Mouse (Mus musculus) embryonic facial prominence, embryonic 15.5 days (tissue): ENCODE data around the gene Ldlrad2. TPM values are rescaled to one million over a fixed set of nuclear protein-coding genes. Genes with fewer than 3 reads are reported as not detected.
"Not testable (repeated sequence)": the region's sequence is repeated elsewhere in the genome, so short reads cannot be mapped to it uniquely, and the experiment has no call there.

Experiments
- ATAC-seq: fragments of 200-750 bp; cut with Nextera tagmentation; 2 replicates; pipeline ENCODE4 v1.8.0; 2017; ENCODE audit warnings: low read depth, moderate TSS enrichment; ENCODE audit not compliant: insufficient number of reproducible peaks, low FRiP score, low TSS enrichment
- H3K27ac ChIP-seq: fragments of 300-500 bp; sonication (generic); replicated peaks from 2 replicates; pipeline ENCODE4 v1.5.1; 2015; ENCODE audit warnings: mild to moderate bottlenecking, inconsistent platforms
- H3K27me3 ChIP-seq: fragments of 300-500 bp; sonication (generic); 2 replicates; pipeline ENCODE4 v1.6.1; 2015; ENCODE audit warnings: inconsistent platforms
- H3K36me3 ChIP-seq: fragments of 300-500 bp; sonication (generic); 2 replicates; pipeline ENCODE4 v1.6.1; 2015; ENCODE audit warnings: mild to moderate bottlenecking, inconsistent platforms
- H3K4me1 ChIP-seq: fragments of 300-500 bp; sonication (generic); 2 replicates; pipeline ENCODE4 v1.6.1; 2015; ENCODE audit warnings: inconsistent platforms
- H3K4me2 ChIP-seq: fragments of 300-500 bp; sonication (generic); replicated peaks from 2 replicates; pipeline ENCODE4 v1.6.1; 2015; ENCODE audit warnings: mild to moderate bottlenecking, inconsistent platforms
- H3K4me3 ChIP-seq: fragments of 300-500 bp; sonication (generic); replicated peaks from 2 replicates; pipeline ENCODE4 v1.5.1; 2015; ENCODE audit warnings: mild to moderate bottlenecking, inconsistent platforms
- H3K9ac ChIP-seq: fragments of 300-500 bp; sonication (generic); 2 replicates; pipeline ENCODE4 v1.6.1; 2015; ENCODE audit warnings: inconsistent platforms
- H3K9me3 ChIP-seq: fragments of 300-500 bp; sonication (generic); replicated peaks from 2 replicates; pipeline ENCODE4 v1.6.1; 2016; ENCODE audit warnings: inconsistent platforms
- WGBS: fragments of 180-500 bp; shearing (Covaris S2); methylation state at CpG from one replicate; pipeline ENCODE4 v1.1.7; 2015; 5-methylcytosine and 5-hydroxymethylcytosine counted together
- polyA plus RNA-seq: library from polyadenylated mRNA; unstranded; fragments of >200 nt; fragmentation: Nextera tagmentation; extraction: Ambion mirVana; gene quantifications from 2 replicates; pipeline ENCODE4 v1.2.1, GENCODE M21; 2015

Gene Ldlrad2
- polyA plus RNA-seq, 1 experiment from 2014 or later = 0.75 TPM

- Histone ChIP-seq H3K36me3 (no peaks in the 10 kb centered on the region), H3K27me3 (no peaks in the 10 kb centered on the region; the same call in 1 of the 2 replicates), H3K4me1 (peaks cover 31% of the 10 kb centered on the region), H3K9me3 (no peaks in the 10 kb centered on the region), H3K4me3 (peak within 1 kb of the TSS; percentile 99), H3K27ac (peak within 1 kb of the TSS; percentile 99), H3K4me2 (peak within 1 kb of the TSS; percentile 77), H3K9ac (peak within 1 kb of the TSS; percentile 84)
- peak; percentile 93 for ATAC-seq
- WGBS = under 1% methylated on average over 92 of the region's 92 CpGs
Observed at GRCm38 (mm10) chr4:137593601-137594495, 19.5 kb upstream of the Ldlrad2 start, which contains the start of gene Usp48. Gene Usp48 (plus strand): TSS chr4:137593755.

DNA sequence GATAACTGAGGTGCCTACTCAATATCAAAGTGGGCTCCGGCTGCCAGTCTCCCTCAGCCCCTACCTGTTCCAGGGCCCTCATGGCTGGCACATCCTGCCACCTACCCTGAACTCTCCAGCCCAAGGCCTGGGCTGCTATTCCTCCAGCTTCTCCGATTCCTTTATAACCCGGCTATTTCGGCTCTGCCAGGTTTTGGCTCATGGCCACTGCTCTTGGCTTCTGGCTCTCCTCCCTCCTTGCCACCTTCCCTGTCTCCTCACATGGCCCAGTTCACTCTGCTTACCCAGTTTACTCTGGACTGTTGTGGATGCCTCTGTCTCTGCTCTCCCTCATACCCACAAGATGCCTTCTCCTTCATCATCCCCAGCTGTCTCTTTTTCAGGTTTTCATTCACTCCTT is 16.6 kb upstream of the Ldlrad2 start:
- no peak overlapping the region for H3K27ac ChIP-seq
- H3K9ac ChIP-seq = no peak overlapping the region
- peaks cover 9% of the 10 kb centered on the region for H3K4me1 ChIP-seq
- no peak overlapping the region for H3K4me3 ChIP-seq
- H3K4me2 ChIP-seq = no peak overlapping the region
- H3K9me3 ChIP-seq = no peaks in the 10 kb centered on the region
- WGBS = 92% methylated on average over 4 of the region's 4 CpGs
- no peaks in the 10 kb centered on the region for H3K36me3 ChIP-seq
- no peaks in the 10 kb centered on the region; the same call in 1 of the 2 replicates for H3K27me3 ChIP-seq
- ATAC-seq = no peak

GRCm38 (mm10) chr4:137589586-137589985 is 15.2 kb upstream of the Ldlrad2 start:
- H3K9me3 ChIP-seq = no peaks in the 10 kb centered on the region
- 90% methylated on average over 3 of the region's 3 CpGs for WGBS

GRCm38 (mm10) chr4:137589095-137589494 is 14.7 kb upstream of the Ldlrad2 start:
- not testable (repeated sequence) for H3K9ac ChIP-seq, H3K36me3 ChIP-seq

More at GRCm38 (mm10) chr4:137589586-137589985, 15.2 kb upstream of the Ldlrad2 start:
- Histone ChIP-seq H3K4me1 (no peaks in the 10 kb centered on the region), H3K4me2 (no peak overlapping the region), H3K4me3 (no peak overlapping the region), H3K27ac (no peak overlapping the region), H3K27me3 (no peaks in the 10 kb centered on the region; the same call in 1 of the 2 replicates), H3K9ac (no peak overlapping the region), H3K36me3 (no peaks in the 10 kb centered on the region)
- ATAC-seq = no peak

GRCm38 (mm10) chr4:137581815-137582214 is 7.4 kb upstream of the Ldlrad2 start:
- WGBS = 29% methylated on average over 3 of the region's 3 CpGs
- H3K4me2 ChIP-seq = no peak overlapping the region
- H3K36me3 ChIP-seq = no peaks in the 10 kb centered on the region
- peaks cover 11% of the 10 kb centered on the region for H3K4me1 ChIP-seq
- H3K9ac ChIP-seq = no peak overlapping the region
- peaks cover 12% of the 10 kb centered on the region for H3K27me3 ChIP-seq
- no peak overlapping the region for H3K4me3 ChIP-seq
- H3K27ac ChIP-seq = no peak overlapping the region
- ATAC-seq = no peak
- no peaks in the 10 kb centered on the region for H3K9me3 ChIP-seq

More at GRCm38 (mm10) chr4:137589095-137589494, 14.7 kb upstream of the Ldlrad2 start:
- H3K4me3 ChIP-seq, H3K27ac ChIP-seq, H3K4me2 ChIP-seq, H3K27me3 ChIP-seq, ATAC-seq, H3K4me1 ChIP-seq, H3K9me3 ChIP-seq: not testable (repeated sequence)
- 74% methylated on average over 2 of the region's 3 CpGs for WGBS

DNA sequence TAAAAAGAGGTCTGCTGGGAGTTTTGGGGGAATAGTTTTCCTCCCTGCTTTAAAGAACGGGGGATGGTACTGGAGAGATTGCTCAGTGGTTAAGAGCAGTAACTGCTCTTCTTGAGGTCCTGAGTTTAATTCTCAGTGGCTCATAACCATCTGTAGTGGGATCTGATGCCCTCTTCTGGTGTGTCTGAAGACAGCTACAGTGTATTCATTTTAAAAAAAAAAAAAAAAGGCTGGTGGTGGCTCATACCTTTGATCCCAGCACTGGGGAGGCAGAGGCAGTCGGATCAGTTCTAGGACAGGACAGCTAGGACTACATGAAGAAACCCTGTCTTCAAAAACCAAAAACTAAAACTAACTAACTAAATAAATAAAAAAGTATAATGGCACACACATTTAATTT is 5.9 kb upstream of the Ldlrad2 start:
- Histone ChIP-seq H3K36me3 (no peaks in the 10 kb centered on the region), H3K9ac (no peak overlapping the region), H3K4me2 (no peak overlapping the region), H3K27me3 (peaks cover 12% of the 10 kb centered on the region), H3K4me1 (peaks cover 11% of the 10 kb centered on the region), H3K9me3 (no peaks in the 10 kb centered on the region), H3K27ac (no peak overlapping the region), H3K4me3 (no peak overlapping the region)
- no peak for ATAC-seq
- 52% methylated on average over 2 of the region's 2 CpGs for WGBS

DNA sequence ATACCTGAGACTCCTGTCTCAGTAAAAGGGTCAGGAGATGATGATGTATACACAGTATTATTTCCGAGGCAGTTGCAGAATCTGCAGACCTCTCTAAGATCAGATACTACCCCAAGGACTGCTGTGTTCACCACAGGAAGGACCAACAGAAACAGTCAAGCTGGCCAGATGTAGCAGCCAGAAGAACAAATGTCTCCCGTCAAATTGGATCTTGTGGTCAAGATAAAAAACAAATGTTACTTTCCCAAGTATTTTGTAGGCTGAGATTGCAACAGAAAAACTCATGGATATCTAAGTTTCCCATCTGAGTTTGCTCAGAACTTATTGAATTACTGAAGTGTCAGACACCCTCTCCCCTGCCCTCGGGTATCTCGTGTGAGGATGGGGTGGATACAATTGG is 5.4 kb upstream of the Ldlrad2 start:
- Histone ChIP-seq H3K4me2 (no peak overlapping the region), H3K4me1 (peaks cover 11% of the 10 kb centered on the region), H3K4me3 (no peak overlapping the region), H3K9me3 (no peaks in the 10 kb centered on the region), H3K27me3 (peaks cover 12% of the 10 kb centered on the region), H3K27ac (no peak overlapping the region), H3K36me3 (no peaks in the 10 kb centered on the region), H3K9ac (no peak overlapping the region)
- 32% methylated on average over 4 of the region's 4 CpGs for WGBS
- ATAC-seq = no peak

GRCm38 (mm10) chr4:137578181-137578845 is 3.9 kb upstream of the Ldlrad2 start:
- H3K36me3 ChIP-seq = 0 out of 2 replicates have a peak, but pooled peaks cover 3% of the 10 kb centered on the region
- no peak for ATAC-seq
- H3K27me3 ChIP-seq = peaks cover 12% of the 10 kb centered on the region
- no peaks in the 10 kb centered on the region for H3K9me3 ChIP-seq
- H3K4me2 ChIP-seq = peak overlapping the region; percentile 57
- 4% methylated on average over 39 of the region's 39 CpGs for WGBS
- H3K4me3 ChIP-seq = peak overlapping the region; percentile 37
- no peak overlapping the region for H3K27ac ChIP-seq
- H3K9ac ChIP-seq = no peak overlapping the region
- peaks cover 11% of the 10 kb centered on the region for H3K4me1 ChIP-seq

GRCm38 (mm10) chr4:137577486-137577885 is 3.1 kb upstream of the Ldlrad2 start:
- no peaks in the 10 kb centered on the region for H3K9me3 ChIP-seq
- no peak for ATAC-seq
- no peak overlapping the region for H3K4me2 ChIP-seq
- no peak overlapping the region for H3K9ac ChIP-seq
- H3K4me3 ChIP-seq = no peak overlapping the region
- H3K4me1 ChIP-seq = peaks cover 11% of the 10 kb centered on the region
- WGBS = 97% methylated on average over 12 of the region's 12 CpGs
- 0 out of 2 replicates have a peak, but pooled peaks cover 6% of the 10 kb centered on the region for H3K36me3 ChIP-seq
- no peak overlapping the region for H3K27ac ChIP-seq
- H3K27me3 ChIP-seq = peaks cover 12% of the 10 kb centered on the region

DNA sequence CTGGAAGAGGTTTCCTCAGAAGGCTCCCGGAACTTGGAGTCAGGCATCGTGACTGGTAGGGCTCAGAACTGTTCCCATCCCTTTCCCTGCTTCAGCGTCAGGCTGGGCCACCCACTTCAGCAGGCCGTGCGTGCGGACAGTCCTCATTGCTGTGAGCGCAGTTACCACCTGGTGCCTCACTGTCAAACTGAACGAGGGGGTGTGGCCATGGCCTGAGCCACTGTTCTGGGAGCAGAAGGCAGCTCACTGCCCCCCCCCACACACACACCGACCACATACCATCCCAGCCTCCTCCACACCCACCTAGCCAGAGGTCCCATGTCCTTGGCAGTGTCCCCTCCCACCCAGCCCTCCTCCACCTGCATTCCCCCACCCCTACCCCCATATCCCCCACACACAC is 4.5 kb downstream of the Ldlrad2 start:
- Histone ChIP-seq H3K4me1 (no peaks in the 10 kb centered on the region), H3K36me3 (peaks cover 60% of the 10 kb centered on the region), H3K27me3 (no peaks in the 10 kb centered on the region), H3K9me3 (no peaks in the 10 kb centered on the region), H3K4me3 (no peak overlapping the region), H3K9ac (no peak overlapping the region), H3K27ac (no peak overlapping the region), H3K4me2 (no peak overlapping the region)
- 0 out of 2 replicates have a peak, but pooled peaks have one; percentile 15 for ATAC-seq
- WGBS = 75% methylated on average over 9 of the region's 9 CpGs

- Histone ChIP-seq H3K27ac (no peak overlapping the region), H3K4me2 (no peak overlapping the region), H3K36me3 (peaks cover 90% of the 10 kb centered on the region), H3K9me3 (no peaks in the 10 kb centered on the region), H3K4me1 (no peaks in the 10 kb centered on the region), H3K9ac (no peak overlapping the region), H3K4me3 (no peak overlapping the region), H3K27me3 (no peaks in the 10 kb centered on the region)
- no peak for ATAC-seq
- WGBS = 90% methylated on average over 16 of the region's 16 CpGs
Observed at GRCm38 (mm10) chr4:137556673-137557210, 17.6 kb downstream of the Ldlrad2 start.
